Mouse (Mus musculus): ENCODE data around the gene Abca13.
"Not testable (repeated sequence)": the region's sequence is repeated elsewhere in the genome, so short reads cannot be mapped to it uniquely, and the experiment has no call there.

Abca13 gene

GRCm38 (mm10) chr11:9285759-9286158 lies 94.0 kb downstream of the Abca13 start:
- no peak for DNase-seq (ENCODE audit: low read depth, low spot score)

- DNase-seq (ENCODE audit: low read depth, low spot score): no peak
Observed at GRCm38 (mm10) chr11:9291168-9291567, 99.4 kb downstream of the Abca13 start.

GRCm38 (mm10) chr11:9299615-9300014 lies 107.9 kb downstream of the Abca13 start:
- no peak for DNase-seq (ENCODE audit: low read depth, low spot score)

- no peak for DNase-seq (ENCODE audit: low read depth, low spot score)
Observed at GRCm38 (mm10) chr11:9305450-9305849, 113.7 kb downstream of the Abca13 start.

GRCm38 (mm10) chr11:9316545-9316944 lies 124.8 kb downstream of the Abca13 start:
- DNase-seq (ENCODE audit: low read depth, low spot score): no peak

GRCm38 (mm10) chr11:9317076-9317929 lies 125.6 kb downstream of the Abca13 start:
- DNase-seq (ENCODE audit: low read depth, low spot score): peak; percentile 48

- DNase-seq (ENCODE audit: low read depth, low spot score): no peak
Observed at GRCm38 (mm10) chr11:9338151-9338550, 146.4 kb downstream of the Abca13 start.

GRCm38 (mm10) chr11:9347724-9348123 lies 156.0 kb downstream of the Abca13 start:
- DNase-seq (ENCODE audit: low read depth, low spot score): no peak

GRCm38 (mm10) chr11:9373160-9373559 lies 181.4 kb downstream of the Abca13 start:
- DNase-seq (ENCODE audit: low read depth, low spot score): no peak

GRCm38 (mm10) chr11:9374426-9374825 lies 182.7 kb downstream of the Abca13 start:
- not testable (repeated sequence) for DNase-seq (ENCODE audit: low read depth, low spot score)

- no peak for DNase-seq (ENCODE audit: low read depth, low spot score)
Observed at GRCm38 (mm10) chr11:9388520-9388919, 196.8 kb downstream of the Abca13 start.

GRCm38 (mm10) chr11:9416946-9417345 lies 225.2 kb downstream of the Abca13 start:
- DNase-seq (ENCODE audit: low read depth, low spot score): no peak

- DNase-seq (ENCODE audit: low read depth, low spot score): no peak
Observed at GRCm38 (mm10) chr11:9420205-9420604, 228.5 kb downstream of the Abca13 start.

- no peak for DNase-seq (ENCODE audit: low read depth, low spot score)
Observed at GRCm38 (mm10) chr11:9427411-9427810, 235.7 kb downstream of the Abca13 start.

GRCm38 (mm10) chr11:9432807-9433206 lies 241.1 kb downstream of the Abca13 start:
- no peak for DNase-seq (ENCODE audit: low read depth, low spot score)

- no peak for DNase-seq (ENCODE audit: low read depth, low spot score)
Observed at GRCm38 (mm10) chr11:9436617-9437016, 244.9 kb downstream of the Abca13 start.

GRCm38 (mm10) chr11:9439781-9440180 lies 248.0 kb downstream of the Abca13 start:
- no peak for DNase-seq (ENCODE audit: low read depth, low spot score)

- no peak for DNase-seq (ENCODE audit: low read depth, low spot score)
Observed at GRCm38 (mm10) chr11:9441192-9441591, 249.4 kb downstream of the Abca13 start.

- DNase-seq (ENCODE audit: low read depth, low spot score): no peak
Observed at GRCm38 (mm10) chr11:9472400-9472799, 280.7 kb downstream of the Abca13 start.

GRCm38 (mm10) chr11:9481511-9481910 lies 289.8 kb downstream of the Abca13 start:
- DNase-seq (ENCODE audit: low read depth, low spot score): peak; percentile 9

GRCm38 (mm10) chr11:9500326-9501142 lies 308.8 kb downstream of the Abca13 start:
- no peak for DNase-seq (ENCODE audit: low read depth, low spot score)

- not testable (repeated sequence) for DNase-seq (ENCODE audit: low read depth, low spot score)
Observed at GRCm38 (mm10) chr11:9514966-9515365, 323.2 kb downstream of the Abca13 start.

GRCm38 (mm10) chr11:9528556-9528955 lies 336.8 kb downstream of the Abca13 start:
- no peak for DNase-seq (ENCODE audit: low read depth, low spot score)
